Comparison of ENCODE assay signal across 8 mouse cellular contexts in genomic region chr8:91801241-91801811, GRCm38 (mm10). TPM values are rescaled to one million over a fixed set of nuclear protein-coding genes. Genes with fewer than 3 reads are reported as not detected.
A peak's percentile ranks its signal among the peaks of the same experiment; 100 is the strongest.
DNase-seq lines count a peak whose midpoint lies in the region; ATAC-seq and TF ChIP-seq lines count a peak whose summit lies in the region.

No protein-coding gene starts in this region.

- H3K4me1 ChIP-seq in intestine, embryonic 16.5 days (ENCODE audit: control insufficient read depth, insufficient read depth, low read length): peaks cover 36% of the 10 kb centered on the region
- H3K4me1 ChIP-seq in liver, postnatal 0 days (ENCODE audit: insufficient read depth): peaks cover 20% of the 10 kb centered on the region
- H3K4me1 ChIP-seq in neural tube, embryonic 15.5 days: peaks cover 64% of the 10 kb centered on the region

- TF ChIP-seq EP300 in liver, postnatal 0 days (IDR thresholded peaks at IDR 0.05; ENCODE audit: low read depth): no peak

- peak; percentile 60 for ATAC-seq in intestine, embryonic 16.5 days
- peak; percentile 76 for ATAC-seq in liver, postnatal 0 days
- peak; percentile 85 for ATAC-seq in neural tube, embryonic 15.5 days (ENCODE audit: low FRiP score)

- DNase-seq in adrenal gland, adult (ENCODE audit: inconsistent age in 2 of 2, low spot score in 1 of 2): peak; percentile 77 to 94
- DNase-seq in adrenal gland, postnatal 4 days (ENCODE audit: low spot score in 2 of 2): no peak
- peak; percentile 43 to 66 for DNase-seq in cerebellum, postnatal 14 days
- DNase-seq in gastrocnemius, postnatal 25 days: peak; percentile 45
- DNase-seq in liver, postnatal 0 days: peak; percentile 42
- no peak for DNase-seq in thymus, postnatal 0 days (ENCODE audit: low spot score)

- under 1% methylated on average over 57 of the region's 57 CpGs for WGBS in intestine, embryonic 16.5 days
- under 1% methylated on average over 55 of the region's 57 CpGs for WGBS in liver, postnatal 0 days (ENCODE audit: insufficient replicate concordance)
- 0% methylated on average over 54 of the region's 57 CpGs for WGBS in neural tube, embryonic 15.5 days

- H3K27ac ChIP-seq in intestine, embryonic 16.5 days (ENCODE audit: low read length): no peak overlapping the region
- no peak overlapping the region for H3K27ac ChIP-seq in liver, postnatal 0 days (ENCODE audit: low read depth)
- H3K27ac ChIP-seq in neural tube, embryonic 15.5 days (replicated peaks): peak overlapping the region; percentile 79

- TF ChIP-seq CTCF in liver, postnatal 0 days (IDR thresholded peaks at IDR 0.05; ENCODE audit: low read depth): no peak

- H3K9me3 ChIP-seq in intestine, embryonic 16.5 days (ENCODE audit: control insufficient read depth, low read length): no peaks in the 10 kb centered on the region
- H3K9me3 ChIP-seq in liver, postnatal 0 days (ENCODE audit: low read length): no peaks in the 10 kb centered on the region
- H3K9me3 ChIP-seq in neural tube, embryonic 15.5 days (replicated peaks): no peaks in the 10 kb centered on the region

- peak overlapping the region; percentile 55 for H3K9ac ChIP-seq in intestine, embryonic 16.5 days (ENCODE audit: low read depth, low read length)
- 0 out of 2 replicates have a peak overlapping the region, but pooled peaks have one; percentile 26 for H3K9ac ChIP-seq in liver, postnatal 0 days (replicated peaks)
- peak overlapping the region; percentile 63 for H3K9ac ChIP-seq in neural tube, embryonic 15.5 days (replicated peaks)

- no peaks in the 10 kb centered on the region for H3K36me3 ChIP-seq in intestine, embryonic 16.5 days (ENCODE audit: control insufficient read depth, insufficient read depth, low read length)
- H3K36me3 ChIP-seq in liver, postnatal 0 days (replicated peaks; ENCODE audit: insufficient read depth, low read length): no peaks in the 10 kb centered on the region
- no peaks in the 10 kb centered on the region for H3K36me3 ChIP-seq in neural tube, embryonic 15.5 days

- H3K27me3 ChIP-seq in intestine, embryonic 16.5 days (replicated peaks; ENCODE audit: control insufficient read depth, insufficient read depth, low read length): peaks cover 88% of the 10 kb centered on the region
- H3K27me3 ChIP-seq in liver, postnatal 0 days (ENCODE audit: insufficient read depth, low read length): peaks cover 99% of the 10 kb centered on the region
- H3K27me3 ChIP-seq in neural tube, embryonic 15.5 days (replicated peaks): peaks cover 77% of the 10 kb centered on the region

- peak overlapping the region; percentile 55 for H3K4me3 ChIP-seq in intestine, embryonic 16.5 days (ENCODE audit: low read length)
- peak overlapping the region; percentile 46 for H3K4me3 ChIP-seq in liver, postnatal 0 days (ENCODE audit: low read depth, low read length)
- H3K4me3 ChIP-seq in neural tube, embryonic 15.5 days (replicated peaks): peak overlapping the region; percentile 49

- H3K4me2 ChIP-seq in intestine, embryonic 16.5 days (ENCODE audit: low read depth, low read length): peak overlapping the region; percentile 97
- H3K4me2 ChIP-seq in liver, postnatal 0 days (ENCODE audit: low read depth, low read length): peak overlapping the region; percentile 78
- peak overlapping the region; percentile 83 for H3K4me2 ChIP-seq in neural tube, embryonic 15.5 days

RNA-seq across cellular contexts. Expression of gene Irx3, which starts 0.5 kb away (rescaled TPM):
- total RNA-seq in adrenal gland, postnatal 4 days (2021): 10 to 100 TPM; 14.4 to 15.1 TPM
- 1 to 10 TPM in 1 of 2 experiments, under 1 TPM in 1; 0.46 to 3.4 TPM for total RNA-seq in gastrocnemius, postnatal 25 days (2021)
- polyA plus RNA-seq in intestine, embryonic 16.5 days (2015; fragmentation: Nextera tagmentation; extraction: Ambion mirVana): 0.28 and 0.49 TPM in 2 replicates
- not detected in 2 replicates for polyA plus RNA-seq in liver, postnatal 0 days (2015; fragmentation: Nextera tagmentation; extraction: Ambion mirVana)
- polyA plus RNA-seq in neural tube, embryonic 15.5 days (2015; fragmentation: Nextera tagmentation; extraction: Ambion mirVana): 4.0 and 6.3 TPM in 2 replicates
- 0.87 and 0.99 TPM in 2 replicates for polyA plus RNA-seq in thymus, postnatal 0 days (2015; fragmentation: Nextera tagmentation; extraction: Ambion mirVana)

Comparison
In these comparisons a context has a peak if more than half of its experiments do, and no peak if none do; other contexts are left out.
1. DNase-seq: peak in adrenal gland, adult (2 of 2), cerebellum, postnatal 14 days (2 of 2), gastrocnemius, postnatal 25 days (single experiment) and liver, postnatal 0 days (single experiment); none in adrenal gland, postnatal 4 days (0 of 2) and thymus, postnatal 0 days (single experiment).
2. Peak in every context shown above with its lines, with median percentiles within 50 percentile points of each other: ATAC-seq, H3K4me2 ChIP-seq, H3K4me3 ChIP-seq and H3K9ac ChIP-seq.